Mouse (Mus musculus) ES-E14 (cell line): ENCODE results near the gene Slc6a19. TPM values are rescaled to one million over a fixed set of nuclear protein-coding genes. Genes with fewer than 3 reads are reported as not detected.
"Not testable (repeated sequence)": the region's sequence is repeated elsewhere in the genome, so short reads cannot be mapped to it uniquely, and the experiment has no call there.

Experiments
- DNase-seq: peaks from one replicate; pipeline ENCODE4 v3.0.0-alpha.2; 2013; ENCODE audit warnings: low read depth, low spot score
- H3K27ac ChIP-seq: 2 replicates; pipeline ENCODE4 v1.5.1; 2012; ENCODE audit warnings: low read depth, mild to moderate bottlenecking, low read length, moderate library complexity, mixed read lengths; ENCODE audit not compliant: poor library complexity, insufficient read depth, severe bottlenecking
- H3K36me3 ChIP-seq: 2 replicates; pipeline ENCODE4 v1.6.1; 2012; ENCODE audit warnings: mild to moderate bottlenecking, low read length, moderate library complexity, mixed read lengths; ENCODE audit not compliant: control insufficient read depth, poor library complexity, insufficient read depth, severe bottlenecking
- H3K4me1 ChIP-seq, 2 experiments: fragments of 150-350 bp in 1 of 2; sonication (generic) in 1 of 2; 2 replicates each; pipeline ENCODE4 v1.6.1; 2012; ENCODE audit warnings: low read length in 2 of 2, mild to moderate bottlenecking in 1 of 2, mixed read lengths in 1 of 2; ENCODE audit not compliant: control insufficient read depth in 2 of 2, insufficient read depth in 2 of 2, poor library complexity in 1 of 2
- H3K4me3 ChIP-seq, 2 experiments: fragments of 150-350 bp in 1 of 2; sonication (generic) in 1 of 2; 2 replicates each; pipeline ENCODE4 v1.5.1; 2012; ENCODE audit warnings: low read length in 2 of 2, low read depth in 1 of 2, mild to moderate bottlenecking in 1 of 2, mixed read lengths in 1 of 2; ENCODE audit not compliant: insufficient read depth in 1 of 2, poor library complexity in 1 of 2, severe bottlenecking in 1 of 2
- H3K9ac ChIP-seq: 2 replicates; pipeline ENCODE4 v1.6.1; 2012; ENCODE audit warnings: low read depth, mild to moderate bottlenecking, low read length, mixed read lengths; ENCODE audit not compliant: poor library complexity, insufficient read depth, severe bottlenecking
- H3K9me3 ChIP-seq: fragments of 150-350 bp; sonication (generic); 2 replicates; pipeline ENCODE4 v1.6.1; 2012; ENCODE audit warnings: low read depth, mild to moderate bottlenecking, low read length; ENCODE audit not compliant: control insufficient read depth, insufficient read depth
- CHD2 ChIP-seq: IDR thresholded peaks from 2 replicates; pipeline ENCODE4 v1.6.1; 2014; ENCODE audit warnings: mild to moderate bottlenecking, low read depth, low read length, inconsistent platforms
- HCFC1 ChIP-seq: IDR thresholded peaks from 2 replicates; pipeline ENCODE4 v1.6.1; 2012; ENCODE audit warnings: low read length, inconsistent platforms, borderline replicate concordance; ENCODE audit not compliant: insufficient read depth
- MAFK ChIP-seq: IDR thresholded peaks from 2 replicates; pipeline ENCODE4 v1.6.1; 2014; ENCODE audit warnings: mild to moderate bottlenecking, low read depth, low read length, inconsistent platforms; ENCODE audit not compliant: insufficient read depth
- ZC3H11A ChIP-seq: IDR thresholded peaks from 2 replicates; pipeline ENCODE4 v1.6.1; 2012; ENCODE audit warnings: low read depth, mild to moderate bottlenecking, inconsistent platforms, low read length, borderline replicate concordance
- ZNF384 ChIP-seq: IDR thresholded peaks from 2 replicates; pipeline ENCODE4 v1.6.1; 2012; ENCODE audit warnings: low read depth, low read length, inconsistent platforms
- in situ Hi-C, 2 experiments: fragments of 600-800 bp; cut with MboI; formaldehyde crosslinking; loops; one replicate each; pipeline ENCODE4 v1.15.1; 2025; ENCODE audit warnings: low sequenced_read_pairs in 2 of 2, inconsistent platforms in 1 of 2; ENCODE audit not compliant: unreplicated experiment in 2 of 2
- total RNA-seq: library from RNA; depleted of rRNA; stranded (reverse); fragments of 300-350 nt; gene quantifications from 2 replicates; pipeline ENCODE4 v1.2.3, GENCODE M21; 2012

The Slc6a19 gene
- total RNA-seq, 1 experiment = 0.09 TPM

DNA sequence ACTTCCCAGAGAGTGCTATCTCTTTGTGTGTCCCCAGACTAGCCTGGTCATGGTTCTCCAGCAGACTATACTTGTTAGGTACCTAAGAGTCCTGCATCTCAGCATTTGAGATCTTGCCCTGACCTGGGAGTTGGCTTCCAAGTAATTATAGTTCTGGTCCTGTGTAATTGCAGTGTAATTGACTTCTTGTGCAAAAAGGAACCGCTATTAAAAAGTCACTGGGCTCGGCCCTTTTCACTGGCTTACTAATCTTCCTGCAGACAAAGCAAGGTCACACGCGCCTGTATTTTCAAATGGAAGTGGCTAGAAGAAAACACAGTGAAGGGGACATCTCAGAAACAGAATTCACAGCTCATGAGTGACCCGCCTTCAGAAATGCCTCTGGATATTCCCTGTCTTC lies 7.1 kb upstream of the Slc6a19 start:
- no peak overlapping the region for H3K9ac ChIP-seq
- H3K4me1 ChIP-seq = no peaks in the 10 kb centered on the region
- no peak for DNase-seq
- no peaks in the 10 kb centered on the region for H3K9me3 ChIP-seq
- H3K4me3 ChIP-seq = no peak overlapping the region
- in situ Hi-C loops = no loop called here
- TF ChIP-seq ZC3H11A (no peak), CHD2 (no peak), HCFC1 (no peak), ZNF384 (no peak), MAFK (no peak)
- no peak overlapping the region for H3K27ac ChIP-seq
- H3K36me3 ChIP-seq = no peaks in the 10 kb centered on the region

GRCm38 (mm10) chr13:73711221-73711620 lies 6.6 kb upstream of the Slc6a19 start:
- in situ Hi-C loops = no loop called here
- Histone ChIP-seq H3K9me3 (no peaks in the 10 kb centered on the region), H3K4me3 (no peak overlapping the region), H3K36me3 (no peaks in the 10 kb centered on the region), H3K27ac (no peak overlapping the region), H3K9ac (no peak overlapping the region), H3K4me1 (no peaks in the 10 kb centered on the region)
- TF ChIP-seq ZC3H11A (no peak), ZNF384 (no peak), HCFC1 (no peak), MAFK (no peak), CHD2 (no peak)
- DNase-seq = no peak

DNA sequence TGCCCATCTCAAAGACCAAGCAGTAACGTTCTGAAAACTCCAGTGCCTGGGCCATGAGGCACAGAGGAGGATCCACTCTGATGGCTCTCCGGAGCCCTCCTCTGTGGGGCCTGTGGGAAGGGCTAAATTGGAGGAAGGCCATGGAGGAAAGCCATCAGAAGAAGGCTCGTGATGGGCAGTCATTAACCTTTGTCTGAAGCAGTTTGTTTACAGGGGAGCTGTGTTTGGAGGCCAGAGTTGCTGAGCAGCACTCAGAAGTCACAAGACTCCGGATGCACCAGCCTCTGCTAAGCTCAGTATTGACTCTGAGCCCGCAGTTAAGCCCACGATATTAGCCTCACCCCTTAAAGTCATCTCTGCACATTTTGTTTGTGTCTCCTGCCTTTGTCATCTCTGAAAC lies 4.8 kb upstream of the Slc6a19 start:
- Histone ChIP-seq H3K27ac (no peak overlapping the region), H3K4me1 (no peaks in the 10 kb centered on the region), H3K36me3 (no peaks in the 10 kb centered on the region), H3K9me3 (no peaks in the 10 kb centered on the region), H3K4me3 (no peak overlapping the region), H3K9ac (no peak overlapping the region)
- TF ChIP-seq CHD2 (no peak), MAFK (no peak), ZC3H11A (no peak), HCFC1 (no peak), ZNF384 (no peak)
- in situ Hi-C loops = no loop called here
- no peak for DNase-seq

- H3K36me3 ChIP-seq, in situ Hi-C loops: not testable (repeated sequence)
Observed at GRCm38 (mm10) chr13:73703486-73703885, 1.2 kb downstream of the Slc6a19 start.

DNA sequence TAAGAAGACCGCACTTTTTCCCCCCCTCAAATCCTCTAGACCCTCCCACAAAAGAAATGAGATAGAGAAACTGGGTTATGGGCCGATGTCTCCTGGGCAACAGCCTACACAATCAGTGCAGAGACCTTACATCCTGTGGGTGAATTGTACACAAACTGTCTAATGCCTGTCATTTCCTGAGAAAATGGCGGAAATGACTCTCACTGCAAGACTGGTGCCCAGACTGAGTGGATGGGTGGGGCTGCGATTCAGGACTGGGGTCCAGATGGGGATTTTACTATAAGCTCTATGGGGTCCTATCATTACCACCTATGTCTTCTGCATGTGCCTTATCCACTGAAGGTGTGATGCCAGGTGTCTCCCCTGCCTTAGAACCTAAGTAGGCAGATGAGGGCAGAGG lies 1.9 kb downstream of the Slc6a19 start:
- Histone ChIP-seq H3K9ac (no peak overlapping the region), H3K4me3 (no peak overlapping the region), H3K36me3 (no peaks in the 10 kb centered on the region), H3K4me1 (no peaks in the 10 kb centered on the region), H3K9me3 (no peaks in the 10 kb centered on the region), H3K27ac (no peak overlapping the region)
- in situ Hi-C loops = no loop called here
- no peak for TF ChIP-seq MAFK
- no peak for TF ChIP-seq ZC3H11A
- no peak for TF ChIP-seq ZNF384
- no peak for TF ChIP-seq HCFC1
- DNase-seq = no peak

More at GRCm38 (mm10) chr13:73703486-73703885, 1.2 kb downstream of the Slc6a19 start:
- DNase-seq, H3K9me3 ChIP-seq, H3K27ac ChIP-seq, H3K4me1 ChIP-seq, H3K9ac ChIP-seq, H3K4me3 ChIP-seq: not testable (repeated sequence)
